Mouse (Mus musculus) fibroblast of lung, adult 2 months (primary cell): ENCODE results near the gene Ndufv2.
A peak's percentile ranks its signal among the peaks of the same experiment; 100 is the strongest.
"Not testable (repeated sequence)": the region's sequence is repeated elsewhere in the genome, so short reads cannot be mapped to it uniquely, and the experiment has no call there.

Experiments used
- DNase-seq: peaks from one replicate; pipeline ENCODE4 v3.0.0-alpha.2; 2011; ENCODE audit warnings: low read depth

Ndufv2 gene

GRCm38 (mm10) chr17:66085038-66085437, 16.3 kb downstream of the Ndufv2 start:
- no peak for DNase-seq

DNA sequence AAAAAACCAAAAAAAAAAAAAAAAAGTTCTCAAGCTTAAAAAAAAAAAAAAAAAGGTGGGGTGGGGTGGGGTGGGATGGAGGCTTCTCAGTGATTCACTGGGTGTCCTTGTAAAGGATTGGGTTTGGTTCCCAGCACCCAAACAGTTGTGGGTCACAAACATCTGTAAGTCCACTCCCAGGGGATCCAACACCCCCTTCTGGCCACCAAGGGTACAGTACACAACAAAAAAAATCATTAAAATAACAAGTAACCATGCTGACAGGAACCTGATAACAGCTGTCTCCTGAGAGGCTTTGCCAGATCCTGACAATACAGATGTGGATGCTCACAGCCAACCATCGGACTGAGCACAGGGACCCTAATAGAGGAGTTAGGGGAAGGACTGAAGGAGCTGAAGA, 16.9 kb downstream of the Ndufv2 start:
- DNase-seq, result no peak

- DNase-seq, result no peak
These were observed 23.9 kb downstream of the Ndufv2 start for GRCm38 (mm10) chr17:66077437-66077850.

DNA sequence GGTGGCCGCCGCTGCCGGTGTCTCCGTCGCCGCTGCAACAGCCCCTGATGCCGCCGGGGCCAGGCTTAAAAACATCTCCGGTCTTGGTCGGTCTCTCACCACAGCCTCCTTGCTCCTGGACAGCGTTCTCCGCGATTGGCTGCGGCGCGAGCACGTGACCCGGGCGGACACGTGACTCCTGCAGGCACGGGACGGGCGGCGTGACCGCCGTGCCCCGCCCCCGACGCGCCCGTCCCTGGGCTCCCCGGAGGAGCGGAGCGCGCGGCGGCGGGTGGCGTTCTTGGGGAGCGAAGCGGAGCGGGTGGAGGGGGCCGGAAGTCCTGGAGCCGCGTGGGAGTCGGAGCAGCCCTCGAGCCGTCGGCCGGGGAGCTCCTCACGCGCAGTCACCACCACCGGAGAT, 24.4 kb downstream of the Ndufv2 start, which contains the start of gene Ankrd12:
TSS of gene Ankrd12 (minus strand) at position 156 of the 400 bp plus-strand sequence.
- DNase-seq, result peak; percentile 87

- DNase-seq, result no peak
These were observed 25.0 kb downstream of the Ndufv2 start for GRCm38 (mm10) chr17:66076174-66076927.

GRCm38 (mm10) chr17:66075827-66076173, 25.6 kb downstream of the Ndufv2 start:
- no peak for DNase-seq

DNA sequence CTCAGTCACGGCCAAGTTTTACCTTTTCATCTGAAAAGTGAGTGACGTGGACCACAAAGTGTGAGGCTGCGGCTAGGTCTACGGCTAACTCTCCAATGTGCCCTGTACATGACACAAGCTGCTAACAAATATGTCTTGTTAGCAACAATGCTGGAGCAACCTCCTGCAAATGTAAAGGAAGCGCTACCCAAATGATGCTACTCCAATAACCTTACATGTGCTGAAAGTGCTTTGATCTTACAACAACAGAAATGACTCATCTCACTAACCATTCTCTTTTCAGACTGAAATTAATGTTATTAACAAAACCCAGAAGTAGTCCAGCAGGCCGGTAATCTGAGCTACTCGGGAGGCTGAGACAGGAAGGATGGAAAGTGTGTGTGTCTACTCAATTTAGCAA, 27.4 kb downstream of the Ndufv2 start:
- no peak for DNase-seq

GRCm38 (mm10) chr17:66069036-66069435, 32.3 kb downstream of the Ndufv2 start:
- not testable (repeated sequence) for DNase-seq

DNA sequence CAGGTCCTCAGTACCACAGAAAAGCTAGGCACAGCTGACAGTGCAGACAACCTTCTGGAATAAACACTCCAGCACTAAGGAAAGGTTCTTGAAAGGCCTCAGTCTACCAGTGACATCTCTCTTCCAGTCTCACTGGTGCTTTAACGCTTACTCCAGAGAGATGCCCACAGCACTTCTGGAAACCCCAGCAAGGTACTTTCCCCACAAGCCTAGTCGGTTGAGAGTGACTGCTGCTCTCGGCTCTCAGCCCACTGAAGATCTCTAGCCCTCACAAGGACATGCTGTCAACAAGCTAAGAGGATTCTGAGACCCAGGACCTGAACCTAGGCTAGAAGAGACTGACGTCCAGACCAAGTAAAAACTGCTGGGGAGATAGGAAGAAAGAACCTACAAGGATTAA, 36.2 kb downstream of the Ndufv2 start:
- DNase-seq, result no peak

DNA sequence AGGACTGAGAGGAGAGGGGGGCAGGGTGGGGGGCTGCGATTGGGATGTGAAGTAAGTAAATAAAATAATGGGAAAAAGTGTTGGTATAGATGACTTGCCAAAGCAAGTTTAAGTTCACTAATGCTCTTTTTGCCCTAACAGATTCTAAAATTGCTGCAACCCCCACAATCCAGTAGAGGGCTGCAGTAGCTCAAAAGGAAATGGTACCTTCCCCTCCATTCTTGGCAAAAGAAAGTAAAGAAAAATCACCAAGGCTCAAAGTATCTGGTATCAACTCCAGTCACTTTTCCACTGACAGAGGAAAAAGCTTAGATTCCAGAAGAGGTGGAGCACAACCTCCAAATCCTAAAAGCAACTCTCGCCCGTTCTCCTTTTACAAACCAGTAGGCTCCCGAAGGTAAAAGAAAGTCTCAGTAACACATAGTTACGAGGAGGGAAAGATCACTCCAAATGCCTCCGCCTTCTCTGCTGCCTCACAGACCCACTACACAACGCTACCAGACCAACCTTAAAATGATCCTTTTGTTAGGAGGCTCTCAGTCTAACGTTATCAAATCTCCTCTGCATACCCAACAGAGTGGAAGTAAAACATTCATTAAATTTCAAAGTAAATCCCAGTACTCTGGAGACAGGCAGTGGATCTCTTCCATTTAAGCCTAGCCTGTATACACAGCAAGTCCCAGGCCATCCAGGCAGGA, 40.0 kb downstream of the Ndufv2 start:
- DNase-seq, result no peak

DNA sequence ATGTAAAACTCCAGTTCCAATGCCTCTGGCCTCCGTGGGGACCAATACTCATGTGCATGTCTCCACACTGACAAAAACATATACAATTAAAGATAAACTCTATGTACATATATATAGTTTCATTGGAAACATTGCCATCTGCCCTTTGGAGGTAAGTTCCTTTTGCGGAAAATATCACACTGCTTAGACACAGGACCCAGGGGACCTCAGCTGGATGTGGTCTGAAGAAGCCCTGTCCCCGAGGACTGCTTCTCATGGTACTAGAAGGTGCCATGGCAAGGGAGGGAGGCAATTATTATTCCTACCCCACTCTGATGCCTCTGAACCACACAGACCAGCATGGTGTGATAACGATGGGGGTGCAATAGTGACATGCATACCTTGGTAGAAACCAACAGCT, 43.2 kb downstream of the Ndufv2 start:
- DNase-seq, result no peak

DNA sequence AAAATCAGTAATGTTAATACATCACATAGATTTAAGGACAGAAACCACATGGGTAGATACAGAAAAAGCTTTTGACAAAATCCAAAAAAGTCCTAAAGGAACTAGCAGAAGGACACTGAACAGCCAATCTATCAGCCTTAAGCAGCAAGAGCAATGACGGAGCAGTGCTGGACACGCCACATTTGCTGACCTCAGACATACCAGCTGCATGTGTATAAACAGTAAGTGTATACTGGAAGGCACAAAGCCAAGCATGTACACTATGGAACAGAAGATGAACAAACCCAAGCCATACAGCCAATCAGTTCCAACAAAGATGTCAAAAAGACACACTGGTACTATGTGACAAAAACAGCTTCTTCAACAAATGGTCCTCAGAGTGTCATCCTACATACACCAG, 44.2 kb downstream of the Ndufv2 start:
- DNase-seq, result no peak

- DNase-seq, result no peak
These were observed 48.0 kb downstream of the Ndufv2 start for GRCm38 (mm10) chr17:66053349-66053748.

GRCm38 (mm10) chr17:66048795-66049194, 52.6 kb downstream of the Ndufv2 start:
- DNase-seq, result no peak

DNA sequence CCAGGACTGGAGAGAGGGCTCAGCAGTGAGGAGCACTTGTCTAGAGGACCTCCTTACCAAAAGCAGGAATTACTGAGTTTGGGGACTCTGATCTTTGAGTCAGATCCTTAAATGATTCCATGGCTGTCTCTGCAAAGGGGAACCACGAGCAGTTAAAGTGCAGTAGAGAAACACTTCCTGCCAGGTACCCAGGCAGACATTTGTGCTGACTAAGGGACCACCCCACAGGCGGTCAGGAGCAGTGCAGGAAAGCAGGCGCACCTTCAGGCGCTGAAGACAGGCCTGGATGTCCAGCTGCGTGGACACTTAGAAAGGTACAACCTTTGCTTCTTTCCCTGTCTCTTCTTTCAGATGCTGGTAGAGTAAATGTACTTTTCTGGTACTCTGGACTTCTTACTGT, 53.2 kb downstream of the Ndufv2 start:
- DNase-seq, result no peak

DNA sequence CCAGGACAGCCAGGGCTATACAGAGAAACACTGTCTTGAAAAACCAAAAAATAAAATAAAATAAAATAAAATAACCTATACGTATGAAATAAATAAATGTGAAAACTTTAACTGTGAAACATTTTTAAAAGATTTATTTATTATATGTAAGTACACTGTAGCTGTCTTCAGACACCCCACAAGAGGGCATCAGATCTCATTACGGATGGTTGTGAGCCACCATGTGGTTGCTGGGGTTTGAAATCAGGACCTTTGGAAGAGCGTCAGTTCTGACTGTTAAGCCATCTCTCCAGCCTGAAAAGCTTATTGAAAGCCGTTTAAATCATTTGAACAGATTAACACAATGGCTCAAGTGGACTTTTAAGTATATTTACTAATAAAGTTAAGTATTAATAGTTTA, 57.7 kb downstream of the Ndufv2 start:
- DNase-seq, result not testable (repeated sequence)

GRCm38 (mm10) chr17:66041020-66041419, 60.3 kb downstream of the Ndufv2 start:
- no peak for DNase-seq

DNA sequence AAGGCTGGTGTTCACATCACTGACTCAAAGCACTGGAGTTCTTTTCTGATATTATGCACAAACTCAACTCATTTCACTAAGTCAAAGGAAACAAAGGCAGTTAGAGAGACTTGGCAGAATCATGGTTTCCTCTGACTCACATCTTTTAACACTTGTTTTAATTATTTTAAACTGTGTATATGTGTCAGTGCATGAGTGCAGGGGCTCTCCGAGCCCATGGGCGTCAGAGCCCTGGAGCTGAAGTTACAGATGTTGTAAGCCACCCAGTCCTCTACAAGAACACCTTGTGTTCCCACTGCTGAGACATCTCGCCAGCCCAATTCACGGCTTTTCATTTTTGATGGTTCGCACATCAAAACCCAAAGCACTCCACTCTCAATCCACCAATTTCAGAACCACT, 68.1 kb downstream of the Ndufv2 start:
- DNase-seq, result no peak

DNA sequence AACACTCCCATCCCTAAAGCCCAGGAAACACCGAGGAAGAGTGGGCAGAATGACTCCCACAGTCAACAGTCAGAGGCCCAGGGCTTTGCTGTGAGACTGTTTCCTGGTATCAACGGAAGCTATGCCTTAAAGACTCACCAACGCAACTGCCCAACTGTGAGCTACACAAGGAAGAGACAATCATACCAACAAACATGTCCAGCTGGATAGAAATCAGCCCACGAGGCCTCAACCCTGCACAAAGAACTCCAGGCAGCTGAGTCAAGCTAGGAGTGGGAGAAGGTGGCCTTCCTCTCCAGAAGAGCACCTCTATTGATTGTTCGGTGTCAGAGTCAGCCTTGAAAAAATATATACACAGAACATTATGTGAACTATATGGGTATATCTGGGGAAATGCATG, 69.4 kb downstream of the Ndufv2 start:
- no peak for DNase-seq
